Mouse (Mus musculus) embryonic facial prominence, embryonic 14.5 days (tissue): Measurements from ENCODE around the gene Cyp2u1. TPM values are rescaled to one million over a fixed set of nuclear protein-coding genes. Genes with fewer than 3 reads are reported as not detected.
"Not testable (repeated sequence)": the region's sequence is repeated elsewhere in the genome, so short reads cannot be mapped to it uniquely, and the experiment has no call there.

Experiments
- ATAC-seq: fragments of 200-750 bp; cut with Nextera tagmentation; 2 replicates; pipeline ENCODE4 v1.8.0; 2017; ENCODE audit warnings: low read depth, moderate number of reproducible peaks, moderate TSS enrichment
- DNase-seq: peaks from one replicate; pipeline ENCODE4 v3.0.0-alpha.2; 2015; ENCODE audit warnings: low spot score
- H3K27ac ChIP-seq: fragments of 300-500 bp; sonication (generic); replicated peaks from 2 replicates; pipeline ENCODE4 v1.5.1; 2014; ENCODE audit warnings: low read depth, mild to moderate bottlenecking, low read length, moderate library complexity
- H3K27me3 ChIP-seq: fragments of 300-500 bp; sonication (generic); replicated peaks from 2 replicates; pipeline ENCODE4 v1.6.1; 2014; ENCODE audit warnings: low read length; ENCODE audit not compliant: control insufficient read depth, insufficient read depth
- H3K36me3 ChIP-seq: fragments of 300-500 bp; sonication (generic); 2 replicates; pipeline ENCODE4 v1.6.1; 2014; ENCODE audit warnings: low read length, mixed read lengths; ENCODE audit not compliant: control insufficient read depth, insufficient read depth
- H3K4me1 ChIP-seq: fragments of 300-500 bp; sonication (generic); 2 replicates; pipeline ENCODE4 v1.6.1; 2014; ENCODE audit warnings: antibody characterized with exemption, low read length; ENCODE audit not compliant: control insufficient read depth, insufficient read depth
- H3K4me2 ChIP-seq: fragments of 300-500 bp; sonication (generic); 2 replicates; pipeline ENCODE4 v1.6.1; 2014; ENCODE audit warnings: low read depth, mild to moderate bottlenecking, low read length, moderate library complexity, mixed read lengths
- H3K4me3 ChIP-seq: fragments of 300-500 bp; sonication (generic); 2 replicates; pipeline ENCODE4 v1.5.1; 2014; ENCODE audit warnings: low read depth, mild to moderate bottlenecking, low read length
- H3K9ac ChIP-seq: fragments of 300-500 bp; sonication (generic); 2 replicates; pipeline ENCODE4 v1.6.1; 2014; ENCODE audit warnings: low read depth, mild to moderate bottlenecking, low read length, moderate library complexity, mixed read lengths
- H3K9me3 ChIP-seq: fragments of 300-500 bp; sonication (generic); 2 replicates; pipeline ENCODE4 v1.6.1; 2016; ENCODE audit warnings: low read length; ENCODE audit not compliant: control insufficient read depth
- WGBS: fragments of 180-500 bp; shearing (Covaris S2); extraction: QIAGEN DNeasy Blood & Tissue Kit; methylation state at CpG from one replicate; pipeline ENCODE4 v1.1.7; 2014; 5-methylcytosine and 5-hydroxymethylcytosine counted together
- polyA plus RNA-seq: library from polyadenylated mRNA; unstranded; fragments of >200 nt; fragmentation: Nextera tagmentation; extraction: Ambion mirVana; gene quantifications from 2 replicates; pipeline ENCODE4 v1.2.1, GENCODE M21; 2014

The Cyp2u1 gene
- polyA plus RNA-seq, 1 experiment from 2014 or later = 2.4 TPM

GRCm38 (mm10) chr3:131339280-131339679, 36.3 kb upstream of the Cyp2u1 start:
- Histone ChIP-seq H3K4me2 (no peak overlapping the region), H3K4me1 (peaks cover 9% of the 10 kb centered on the region), H3K27me3 (no peaks in the 10 kb centered on the region), H3K27ac (no peak overlapping the region), H3K9ac (no peak overlapping the region), H3K9me3 (no peaks in the 10 kb centered on the region), H3K4me3 (no peak overlapping the region), H3K36me3 (no peaks in the 10 kb centered on the region)
- no peak for DNase-seq
- ATAC-seq = no peak
- 76% methylated on average over 4 of the region's 4 CpGs for WGBS

GRCm38 (mm10) chr3:131337749-131338148, 34.7 kb upstream of the Cyp2u1 start:
- not testable (repeated sequence) for H3K36me3 ChIP-seq, ATAC-seq, H3K4me2 ChIP-seq, H3K27me3 ChIP-seq, DNase-seq, H3K27ac ChIP-seq, H3K4me3 ChIP-seq, H3K9me3 ChIP-seq, H3K9ac ChIP-seq
- 100% methylated on average over 1 of the region's 7 CpGs for WGBS
- peaks cover 15% of the 10 kb centered on the region for H3K4me1 ChIP-seq

GRCm38 (mm10) chr3:131336629-131337028, 33.6 kb upstream of the Cyp2u1 start:
- Histone ChIP-seq H3K36me3 (no peaks in the 10 kb centered on the region), H3K9me3 (no peaks in the 10 kb centered on the region), H3K9ac (no peak overlapping the region), H3K4me1 (peaks cover 15% of the 10 kb centered on the region), H3K27ac (no peak overlapping the region), H3K27me3 (no peaks in the 10 kb centered on the region), H3K4me3 (no peak overlapping the region), H3K4me2 (no peak overlapping the region)
- WGBS = 86% methylated on average over 8 of the region's 8 CpGs
- DNase-seq (no peak), ATAC-seq (no peak)

- Histone ChIP-seq H3K27me3 (no peaks in the 10 kb centered on the region), H3K4me2 (peak overlapping the region; percentile 37), H3K27ac (no peak overlapping the region), H3K9ac (peak overlapping the region; percentile 20; the same call in 1 of the 2 replicates), H3K4me1 (peaks cover 15% of the 10 kb centered on the region), H3K9me3 (no peaks in the 10 kb centered on the region), H3K4me3 (no peak overlapping the region), H3K36me3 (no peaks in the 10 kb centered on the region)
- WGBS = 62% methylated on average over 8 of the region's 8 CpGs
- DNase-seq (no peak), ATAC-seq (peak; percentile 35; the same call in 1 of the 2 replicates)
Observed at GRCm38 (mm10) chr3:131335117-131335547, 32.1 kb upstream of the Cyp2u1 start.

- Histone ChIP-seq H3K9ac (no peak overlapping the region), H3K36me3 (no peaks in the 10 kb centered on the region), H3K27me3 (no peaks in the 10 kb centered on the region), H3K4me3 (no peak overlapping the region), H3K9me3 (no peaks in the 10 kb centered on the region), H3K4me2 (no peak overlapping the region), H3K4me1 (peaks cover 4% of the 10 kb centered on the region; the same call in 1 of the 2 replicates), H3K27ac (no peak overlapping the region)
- DNase-seq (no peak), ATAC-seq (no peak)
- WGBS = 56% methylated on average over 7 of the region's 7 CpGs
Observed at GRCm38 (mm10) chr3:131327189-131327588, 24.2 kb upstream of the Cyp2u1 start.

- no peaks in the 10 kb centered on the region for H3K9me3 ChIP-seq
- no peak overlapping the region for H3K9ac ChIP-seq
- H3K36me3 ChIP-seq = no peaks in the 10 kb centered on the region
- DNase-seq = no peak
- H3K27me3 ChIP-seq = no peaks in the 10 kb centered on the region
- no peak overlapping the region for H3K27ac ChIP-seq
- WGBS = 91% methylated on average over 4 of the region's 4 CpGs
- H3K4me1 ChIP-seq = peaks cover 6% of the 10 kb centered on the region
- H3K4me2 ChIP-seq = no peak overlapping the region
- H3K4me3 ChIP-seq = no peak overlapping the region
- ATAC-seq = no peak
Observed at GRCm38 (mm10) chr3:131326637-131327036, 23.6 kb upstream of the Cyp2u1 start.

GRCm38 (mm10) chr3:131322081-131322815, 19.2 kb upstream of the Cyp2u1 start:
- WGBS = 63% methylated on average over 14 of the region's 14 CpGs
- H3K4me2 ChIP-seq = no peak overlapping the region
- peaks cover 10% of the 10 kb centered on the region for H3K4me1 ChIP-seq
- H3K9ac ChIP-seq = no peak overlapping the region
- H3K4me3 ChIP-seq = no peak overlapping the region
- no peak for ATAC-seq
- no peak for DNase-seq
- no peaks in the 10 kb centered on the region for H3K27me3 ChIP-seq
- no peak overlapping the region for H3K27ac ChIP-seq
- no peaks in the 10 kb centered on the region for H3K9me3 ChIP-seq
- H3K36me3 ChIP-seq = no peaks in the 10 kb centered on the region

- WGBS = 6% methylated on average over 3 of the region's 3 CpGs
- DNase-seq = peak; percentile 88
- Histone ChIP-seq H3K9me3 (no peaks in the 10 kb centered on the region), H3K36me3 (no peaks in the 10 kb centered on the region), H3K27me3 (no peaks in the 10 kb centered on the region), H3K9ac (0 out of 2 replicates have a peak overlapping the region, but pooled peaks have one; percentile 25), H3K4me2 (peak overlapping the region; percentile 40), H3K4me1 (peaks cover 10% of the 10 kb centered on the region), H3K4me3 (no peak overlapping the region), H3K27ac (no peak overlapping the region)
- ATAC-seq = peak; percentile 32; the same call in 1 of the 2 replicates
Observed at GRCm38 (mm10) chr3:131320184-131320583, 17.2 kb upstream of the Cyp2u1 start.

- H3K4me2 ChIP-seq = no peak overlapping the region
Observed at GRCm38 (mm10) chr3:131318211-131318610, 15.2 kb upstream of the Cyp2u1 start.

More at GRCm38 (mm10) chr3:131318211-131318610, 15.2 kb upstream of the Cyp2u1 start:
- DNase-seq (no peak), ATAC-seq (no peak)
- no peak overlapping the region for H3K4me3 ChIP-seq
- H3K36me3 ChIP-seq = no peaks in the 10 kb centered on the region
- H3K27ac ChIP-seq = no peak overlapping the region
- H3K27me3 ChIP-seq = no peaks in the 10 kb centered on the region
- no peak overlapping the region for H3K9ac ChIP-seq
- 51% methylated on average over 2 of the region's 2 CpGs for WGBS
- no peaks in the 10 kb centered on the region for H3K9me3 ChIP-seq
- peaks cover 10% of the 10 kb centered on the region for H3K4me1 ChIP-seq
